25 mouse cellular contexts compared by ENCODE assay signal in genomic region chr3:31129766-31130165, GRCm38 (mm10). TPM values are rescaled to one million over a fixed set of nuclear protein-coding genes. Genes with fewer than 3 reads are reported as not detected.
DNase-seq lines count a peak whose midpoint lies in the region; ATAC-seq and TF ChIP-seq lines count a peak whose summit lies in the region.
"Had no signal": no experiment of that assay in that cellular context is flagged by ENCODE, and none has a peak within 500 bp of the region (broad histone marks: within the 10 kb centered on the region; RNA-seq: fewer than 3 reads in every experiment).

No protein-coding gene starts in this region.

- H3K36me3 ChIP-seq in heart, embryonic 10.5 days: no peaks in the 10 kb centered on the region
- no peaks in the 10 kb centered on the region for H3K36me3 ChIP-seq in heart, adult 2 months (ENCODE audit: control insufficient read depth, insufficient read depth, low read length)
- H3K36me3 ChIP-seq in intestine, embryonic 15.5 days: no peaks in the 10 kb centered on the region
- H3K36me3 ChIP-seq in intestine, embryonic 16.5 days (ENCODE audit: control insufficient read depth, insufficient read depth, low read length): no peaks in the 10 kb centered on the region
- H3K36me3 ChIP-seq in stomach, postnatal 0 days (ENCODE audit: control insufficient read depth, insufficient read depth, low read length): no peaks in the 10 kb centered on the region
- H3K36me3 ChIP-seq: embryonic facial prominence, embryonic 12.5 days; embryonic facial prominence, embryonic 15.5 days; heart, embryonic 13.5 days; hindbrain, embryonic 12.5 days; hindbrain, embryonic 15.5 days had no signal

- DNase-seq in heart, embryonic 10.5 days (ENCODE audit: low spot score): peak; percentile 38
- DNase-seq in heart, adult 2 months: no peak
- DNase-seq in stomach, postnatal 0 days (ENCODE audit: low spot score): no peak
- no peak for DNase-seq in c-Kit-positive CD71-positive TER-119-positive erythroid progenitor cells, embryonic 14.5 days (ENCODE audit: low spot score)
- DNase-seq: adrenal gland, adult 8-10 months; cerebellum, adult 2 months; cerebellum, adult 9-11 months; cerebellum, postnatal 25 days; forebrain, postnatal 0 days; gastrocnemius, adult 2 months; gastrocnemius, postnatal 14 days; heart, adult 11 months had no signal

- 44% methylated on average over 4 of the region's 4 CpGs for whole genome bisulfite sequencing in heart, embryonic 10.5 days
- 26% methylated on average over 4 of the region's 4 CpGs for WGBS in heart, adult 2 months
- 36% methylated on average over 4 of the region's 4 CpGs for WGBS in intestine, embryonic 15.5 days
- 38% methylated on average over 4 of the region's 4 CpGs for WGBS in intestine, embryonic 16.5 days
- WGBS in stomach, postnatal 0 days: 29% methylated on average over 4 of the region's 4 CpGs

- peak; percentile 62 for ATAC-seq in intestine, embryonic 15.5 days
- ATAC-seq in intestine, embryonic 16.5 days: peak; percentile 78
- peak; percentile 73 for ATAC-seq in stomach, postnatal 0 days (ENCODE audit: low FRiP score, low TSS enrichment)
- ATAC-seq: CD4-positive, CD25-positive, alpha-beta regulatory T cell, adult 4 months; forebrain, embryonic 14.5 days; forebrain, postnatal 0 days had no signal

- 0 out of 2 replicates have a peak, but pooled peaks cover 4% of the 10 kb centered on the region for H3K4me1 ChIP-seq in heart, embryonic 10.5 days
- peaks cover 6% of the 10 kb centered on the region; the same call in 1 of the 2 replicates for H3K4me1 ChIP-seq in heart, adult 2 months (ENCODE audit: control insufficient read depth, insufficient read depth, low read length)
- H3K4me1 ChIP-seq in intestine, embryonic 15.5 days (replicated peaks): peaks cover 6% of the 10 kb centered on the region
- peaks cover 7% of the 10 kb centered on the region for H3K4me1 ChIP-seq in intestine, embryonic 16.5 days (ENCODE audit: control insufficient read depth, insufficient read depth, low read length)
- no peaks in the 10 kb centered on the region for H3K4me1 ChIP-seq in stomach, postnatal 0 days (replicated peaks; ENCODE audit: control insufficient read depth, insufficient read depth)
- H3K4me1 ChIP-seq: embryonic facial prominence, embryonic 12.5 days; embryonic facial prominence, embryonic 15.5 days; hindbrain, embryonic 12.5 days; hindbrain, embryonic 15.5 days had no signal

- H3K79me2 ChIP-seq in heart, adult 2 months (replicated peaks; ENCODE audit: control insufficient read depth, insufficient read depth, low read length): no peaks in the 10 kb centered on the region

- TF ChIP-seq EP300 in heart, adult 2 months (IDR thresholded peaks at IDR 0.05; ENCODE audit: insufficient read depth, low read depth, low read length): no peak
- no peak for TF ChIP-seq EP300 in stomach, postnatal 0 days (optimal IDR thresholded peaks at IDR 0.05)

- no peak overlapping the region for H3K9ac ChIP-seq in heart, adult 2 months (ENCODE audit: low read depth, low read length)
- no peak overlapping the region for H3K9ac ChIP-seq in intestine, embryonic 15.5 days
- no peak overlapping the region for H3K9ac ChIP-seq in intestine, embryonic 16.5 days (ENCODE audit: low read depth, low read length)
- H3K9ac ChIP-seq in stomach, postnatal 0 days (ENCODE audit: low read length): no peak overlapping the region
- H3K9ac ChIP-seq: embryonic facial prominence, embryonic 12.5 days; embryonic facial prominence, embryonic 15.5 days; forebrain, postnatal 0 days; heart, embryonic 13.5 days; hindbrain, embryonic 12.5 days; hindbrain, embryonic 15.5 days had no signal

- H3K4me2 ChIP-seq in intestine, embryonic 15.5 days (replicated peaks): no peak overlapping the region
- H3K4me2 ChIP-seq in intestine, embryonic 16.5 days (ENCODE audit: low read depth, low read length): no peak overlapping the region
- H3K4me2 ChIP-seq in stomach, postnatal 0 days (replicated peaks; ENCODE audit: low read depth): no peak overlapping the region
- H3K4me2 ChIP-seq: embryonic facial prominence, embryonic 12.5 days; embryonic facial prominence, embryonic 15.5 days; heart, embryonic 13.5 days; hindbrain, embryonic 12.5 days; hindbrain, embryonic 15.5 days had no signal

- H3K27me3 ChIP-seq in heart, embryonic 10.5 days (ENCODE audit: insufficient read depth, poor library complexity, severe bottlenecking): no peaks in the 10 kb centered on the region
- H3K27me3 ChIP-seq in heart, adult 2 months (ENCODE audit: control insufficient read depth, insufficient read depth, low read length): no peaks in the 10 kb centered on the region
- no peaks in the 10 kb centered on the region for H3K27me3 ChIP-seq in intestine, embryonic 15.5 days (replicated peaks)
- H3K27me3 ChIP-seq in intestine, embryonic 16.5 days (replicated peaks; ENCODE audit: control insufficient read depth, insufficient read depth, low read length): no peaks in the 10 kb centered on the region
- H3K27me3 ChIP-seq in stomach, postnatal 0 days (ENCODE audit: control insufficient read depth, insufficient read depth, low read length): no peaks in the 10 kb centered on the region
- H3K27me3 ChIP-seq: embryonic facial prominence, embryonic 12.5 days; embryonic facial prominence, embryonic 15.5 days; heart, embryonic 13.5 days; hindbrain, embryonic 12.5 days; hindbrain, embryonic 15.5 days had no signal

- no peak for TF ChIP-seq CTCF in heart, adult 2 months (IDR thresholded peaks at IDR 0.05)
- TF ChIP-seq CTCF in stomach, postnatal 0 days (IDR thresholded peaks at IDR 0.05; ENCODE audit: low read depth): no peak

- no peak for TF ChIP-seq POLR2A in heart, adult 2 months (IDR thresholded peaks at IDR 0.05; ENCODE audit: insufficient read depth, low read depth, low read length)

- intact Hi-C loops in heart, adult 2 months (cut with DNase I): loop anchor here (10.0 kb wide), 1 partner anchor 535 kb away; the partner anchor contains the start of gene Actrt3

- no peak overlapping the region for H3K4me3 ChIP-seq in heart, embryonic 10.5 days
- H3K4me3 ChIP-seq in heart, adult 2 months: no peak overlapping the region
- no peak overlapping the region for H3K4me3 ChIP-seq in intestine, embryonic 15.5 days (replicated peaks)
- no peak overlapping the region for H3K4me3 ChIP-seq in intestine, embryonic 16.5 days (ENCODE audit: low read length)
- no peak overlapping the region for H3K4me3 ChIP-seq in stomach, postnatal 0 days (ENCODE audit: low read depth, low read length)
- H3K4me3 ChIP-seq: embryonic facial prominence, embryonic 12.5 days; embryonic facial prominence, embryonic 15.5 days; gastrocnemius, adult 2 months; heart, embryonic 13.5 days; hindbrain, embryonic 12.5 days; hindbrain, embryonic 15.5 days had no signal

- H3K9me3 ChIP-seq in heart, embryonic 10.5 days: no peaks in the 10 kb centered on the region
- H3K9me3 ChIP-seq in intestine, embryonic 15.5 days: no peaks in the 10 kb centered on the region
- no peaks in the 10 kb centered on the region for H3K9me3 ChIP-seq in intestine, embryonic 16.5 days (ENCODE audit: control insufficient read depth, low read length)
- no peaks in the 10 kb centered on the region for H3K9me3 ChIP-seq in stomach, postnatal 0 days (ENCODE audit: control insufficient read depth, low read length)
- H3K9me3 ChIP-seq: embryonic facial prominence, embryonic 12.5 days; embryonic facial prominence, embryonic 15.5 days; heart, embryonic 13.5 days; hindbrain, embryonic 12.5 days; hindbrain, embryonic 15.5 days had no signal

- no peak overlapping the region for H3K27ac ChIP-seq in heart, embryonic 10.5 days
- no peak overlapping the region for H3K27ac ChIP-seq in heart, adult 2 months
- no peak overlapping the region for H3K27ac ChIP-seq in intestine, embryonic 15.5 days
- H3K27ac ChIP-seq in intestine, embryonic 16.5 days (ENCODE audit: low read length): no peak overlapping the region
- no peak overlapping the region for H3K27ac ChIP-seq in stomach, postnatal 0 days (replicated peaks)
- H3K27ac ChIP-seq: embryonic facial prominence, embryonic 12.5 days; embryonic facial prominence, embryonic 15.5 days; gastrocnemius, adult 2 months; heart, embryonic 13.5 days; hindbrain, embryonic 12.5 days; hindbrain, embryonic 15.5 days had no signal

RNA-seq across cellular contexts. Expression of gene Cldn11, which starts 20.0 kb away (rescaled TPM):
- 1.4 and 4.2 TPM in 2 replicates for polyA plus RNA-seq in heart, embryonic 10.5 days (2016; fragmentation: Nextera tagmentation; extraction: Ambion mirVana)
- total RNA-seq in heart, adult 2 months (2021): under 1 TPM; 0.57 to 0.68 TPM
- 0.59 and 0.94 TPM in 2 replicates for polyA plus RNA-seq in heart, adult 2 months (2012; rRNA removed)
- 4.9 and 7.3 TPM in 2 replicates for polyA plus RNA-seq in intestine, embryonic 15.5 days (2015; fragmentation: Nextera tagmentation; extraction: Ambion mirVana)
- 4.4 and 5.2 TPM in 2 replicates for polyA plus RNA-seq in intestine, embryonic 16.5 days (2015; fragmentation: Nextera tagmentation; extraction: Ambion mirVana)
- polyA plus RNA-seq in stomach, postnatal 0 days (2015; fragmentation: Nextera tagmentation; extraction: Ambion mirVana): 0.50 and 0.88 TPM in 2 replicates
- total RNA-seq: common myeloid progenitor, adult 5-6 weeks; hematopoietic stem cell, adult 5-6 weeks; MEL had no signal
- polyA plus RNA-seq: C2C12; CD4-positive, CD25-positive, alpha-beta regulatory T cell, adult 4 months had no signal

RNA-seq across cellular contexts. Expression of gene Skil, which starts 34.9 kb away (rescaled TPM):
- polyA plus RNA-seq in heart, embryonic 10.5 days (2016; fragmentation: Nextera tagmentation; extraction: Ambion mirVana): 19.0 and 22.0 TPM in 2 replicates
- 10 to 100 TPM; 14.2 to 15.4 TPM for total RNA-seq in heart, adult 2 months (2021)
- 8.0 and 13.8 TPM in 2 replicates for polyA plus RNA-seq in heart, adult 2 months (2012; rRNA removed)
- 17.5 and 21.3 TPM in 2 replicates for polyA plus RNA-seq in intestine, embryonic 15.5 days (2015; fragmentation: Nextera tagmentation; extraction: Ambion mirVana)
- 14.2 and 15.9 TPM in 2 replicates for polyA plus RNA-seq in intestine, embryonic 16.5 days (2015; fragmentation: Nextera tagmentation; extraction: Ambion mirVana)
- polyA plus RNA-seq in stomach, postnatal 0 days (2015; fragmentation: Nextera tagmentation; extraction: Ambion mirVana): 16.4 and 20.8 TPM in 2 replicates
